In the genomic region with DNA sequence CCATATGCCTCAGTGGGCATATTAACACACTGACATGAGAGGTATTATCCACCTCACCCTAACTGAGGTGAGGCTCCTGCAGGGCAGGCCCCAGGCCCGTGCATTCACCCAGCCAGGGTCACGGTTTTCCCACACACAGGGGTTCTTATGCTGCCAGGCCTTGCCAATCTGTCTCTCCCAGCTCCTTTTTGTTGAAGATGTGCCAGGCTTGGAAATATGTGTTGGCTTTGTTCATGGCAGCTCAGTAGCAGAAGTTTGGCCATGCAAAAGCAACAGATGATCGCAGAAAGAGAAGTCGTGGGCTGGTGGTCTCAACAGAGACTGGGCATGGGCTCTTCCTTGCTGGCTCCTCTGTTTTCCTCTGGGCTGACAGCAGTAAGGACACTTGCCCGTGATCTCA, we compare ENCODE assay signal across 28 mouse cellular contexts.
A peak's percentile ranks its signal among the peaks of the same experiment; 100 is the strongest.
DNase-seq lines count a peak whose midpoint lies in the region; ATAC-seq lines count a peak whose summit lies in the region.
"Had no signal": no experiment of that assay in that cellular context is flagged by ENCODE, and none has a peak within 500 bp of the region (broad histone marks: within the 10 kb centered on the region; RNA-seq: fewer than 3 reads in every experiment).

No protein-coding gene starts in this region.

- H3K4me1 ChIP-seq in intestine, embryonic 14.5 days (replicated peaks; ENCODE audit: control insufficient read depth, insufficient read depth, low read length), result no peaks in the 10 kb centered on the region
- no peaks in the 10 kb centered on the region for H3K4me1 ChIP-seq in intestine, embryonic 16.5 days (ENCODE audit: control insufficient read depth, insufficient read depth, low read length)
- no peaks in the 10 kb centered on the region for H3K4me1 ChIP-seq in kidney, embryonic 14.5 days (ENCODE audit: control insufficient read depth, insufficient read depth, low read length)
- H3K4me1 ChIP-seq: forebrain, embryonic 13.5 days; hindbrain, embryonic 13.5 days; liver, embryonic 12.5 days; megakaryocyte, embryonic 14.5 days; midbrain, embryonic 13.5 days had no signal

- ATAC-seq in intestine, embryonic 14.5 days (replicated peaks; ENCODE audit: low FRiP score, low TSS enrichment, low read depth), result no peak
- ATAC-seq in intestine, embryonic 16.5 days, result no peak
- no peak for ATAC-seq in kidney, embryonic 14.5 days (ENCODE audit: low FRiP score, low TSS enrichment)
- ATAC-seq: forebrain, embryonic 13.5 days; liver, embryonic 12.5 days; liver, postnatal 0 days; midbrain, embryonic 13.5 days had no signal

- no peak overlapping the region for H3K27ac ChIP-seq in intestine, embryonic 14.5 days (ENCODE audit: low read depth)
- no peak overlapping the region for H3K27ac ChIP-seq in intestine, embryonic 16.5 days (ENCODE audit: low read length)
- H3K27ac ChIP-seq in kidney, embryonic 14.5 days (ENCODE audit: low read depth, low read length), result no peak overlapping the region
- H3K27ac ChIP-seq: forebrain, embryonic 13.5 days; hindbrain, embryonic 13.5 days; liver, embryonic 12.5 days; midbrain, embryonic 13.5 days had no signal

- H3K9me3 ChIP-seq in intestine, embryonic 14.5 days (ENCODE audit: control insufficient read depth, low read length), result no peaks in the 10 kb centered on the region
- no peaks in the 10 kb centered on the region for H3K9me3 ChIP-seq in intestine, embryonic 16.5 days (ENCODE audit: control insufficient read depth, low read length)
- H3K9me3 ChIP-seq in kidney, embryonic 14.5 days (ENCODE audit: control insufficient read depth, low read length), result no peaks in the 10 kb centered on the region
- H3K9me3 ChIP-seq: forebrain, embryonic 13.5 days; hindbrain, embryonic 13.5 days; midbrain, embryonic 13.5 days had no signal

- no peak overlapping the region for H3K4me2 ChIP-seq in intestine, embryonic 14.5 days (ENCODE audit: low read length)
- H3K4me2 ChIP-seq in intestine, embryonic 16.5 days (ENCODE audit: low read depth, low read length), result no peak overlapping the region
- H3K4me2 ChIP-seq in kidney, embryonic 14.5 days (replicated peaks; ENCODE audit: low read depth, low read length), result no peak overlapping the region
- H3K4me2 ChIP-seq: forebrain, embryonic 13.5 days; heart, embryonic 11.5 days; hindbrain, embryonic 13.5 days; liver, embryonic 12.5 days; midbrain, embryonic 13.5 days had no signal

- no peak overlapping the region for H3K9ac ChIP-seq in intestine, embryonic 14.5 days (ENCODE audit: low read length)
- H3K9ac ChIP-seq in intestine, embryonic 16.5 days (ENCODE audit: low read depth, low read length), result no peak overlapping the region
- H3K9ac ChIP-seq in kidney, embryonic 14.5 days (ENCODE audit: low read depth, low read length), result no peak overlapping the region
- H3K9ac ChIP-seq: forebrain, embryonic 13.5 days; hindbrain, embryonic 13.5 days; liver, embryonic 12.5 days; liver, postnatal 0 days; midbrain, embryonic 13.5 days had no signal

- peak; percentile 25 for DNase-seq in intestine, embryonic 14.5 days (ENCODE audit: low spot score)
- DNase-seq in right cerebral cortex, postnatal 10 days (ENCODE audit: low spot score in 2 of 2), result peak; percentile 32 to 46
- no peak for DNase-seq in right cerebral cortex, adult 18-20 months
- DNase-seq in layer of hippocampus, postnatal 10 days (ENCODE audit: low spot score in 2 of 2), result peak; percentile 34 to 39
- no peak for DNase-seq in cerebellum, adult 11 months
- DNase-seq: adrenal gland, adult 8-10 months; B cell, adult 2 months; cerebellum, postnatal 14 days; gastrocnemius, postnatal 36 days; heart, adult 18-20 months; heart, postnatal 36 days; kidney, adult 18-20 months; kidney, postnatal 36 days; liver, postnatal 0 days; lung, postnatal 4 days; retina, postnatal 1 day; spleen, adult 18-20 months; thymus, adult 18-20 months; thymus, postnatal 25 days had no signal

- H3K4me3 ChIP-seq in intestine, embryonic 14.5 days (ENCODE audit: low read depth, low read length), result no peak overlapping the region
- no peak overlapping the region for H3K4me3 ChIP-seq in intestine, embryonic 16.5 days (ENCODE audit: low read length)
- no peak overlapping the region for H3K4me3 ChIP-seq in kidney, embryonic 14.5 days (ENCODE audit: low read length)
- H3K4me3 ChIP-seq: erythroblast, embryonic 14.5 days; forebrain, embryonic 13.5 days; hindbrain, embryonic 13.5 days; liver, embryonic 12.5 days; megakaryocyte, embryonic 14.5 days; midbrain, embryonic 13.5 days had no signal

- H3K36me3 ChIP-seq in intestine, embryonic 14.5 days (ENCODE audit: control insufficient read depth, insufficient read depth, low read length), result no peaks in the 10 kb centered on the region
- no peaks in the 10 kb centered on the region for H3K36me3 ChIP-seq in intestine, embryonic 16.5 days (ENCODE audit: control insufficient read depth, insufficient read depth, low read length)
- H3K36me3 ChIP-seq in kidney, embryonic 14.5 days (ENCODE audit: control insufficient read depth, insufficient read depth, low read length), result no peaks in the 10 kb centered on the region
- H3K36me3 ChIP-seq: hindbrain, embryonic 13.5 days; liver, embryonic 12.5 days; midbrain, embryonic 13.5 days had no signal

- no peaks in the 10 kb centered on the region for H3K27me3 ChIP-seq in intestine, embryonic 14.5 days (replicated peaks; ENCODE audit: control insufficient read depth, insufficient read depth, low read length)
- H3K27me3 ChIP-seq in intestine, embryonic 16.5 days (replicated peaks; ENCODE audit: control insufficient read depth, insufficient read depth, low read length), result no peaks in the 10 kb centered on the region
- H3K27me3 ChIP-seq in kidney, embryonic 14.5 days (ENCODE audit: control insufficient read depth, insufficient read depth, low read length), result no peaks in the 10 kb centered on the region
- H3K27me3 ChIP-seq: forebrain, embryonic 13.5 days; hindbrain, embryonic 13.5 days; liver, embryonic 12.5 days; megakaryocyte, embryonic 14.5 days; midbrain, embryonic 13.5 days had no signal

- WGBS in intestine, embryonic 14.5 days, result 83% methylated on average over 5 of the region's 5 CpGs
- WGBS in intestine, embryonic 16.5 days, result 87% methylated on average over 5 of the region's 5 CpGs
- WGBS in kidney, embryonic 14.5 days, result 89% methylated on average over 5 of the region's 5 CpGs

Comparison
In these comparisons a context has a peak if more than half of its experiments do, and no peak if none do; other contexts are left out.
1. DNase-seq: peak in intestine, embryonic 14.5 days (single experiment), right cerebral cortex, postnatal 10 days (2 of 2) and layer of hippocampus, postnatal 10 days (2 of 2); none in right cerebral cortex, adult 18-20 months (single experiment) and cerebellum, adult 11 months (single experiment).